Comparison of ENCODE assay signal across 26 mouse cellular contexts in genomic region chr11:109681556-109681955, GRCm38 (mm10). TPM values are rescaled to one million over a fixed set of nuclear protein-coding genes. Genes with fewer than 3 reads are reported as not detected.
DNase-seq lines count a peak whose midpoint lies in the region; ATAC-seq lines count a peak whose summit lies in the region.
"Had no signal": no experiment of that assay in that cellular context is flagged by ENCODE, and none has a peak within 500 bp of the region (broad histone marks: within the 10 kb centered on the region; RNA-seq: fewer than 3 reads in every experiment).

No protein-coding gene starts in this region.

- no peak overlapping the region for H3K4me3 ChIP-seq in heart, embryonic 10.5 days
- H3K4me3 ChIP-seq in heart, embryonic 13.5 days, result no peak overlapping the region
- H3K4me3 ChIP-seq: embryonic facial prominence, embryonic 13.5 days; liver, embryonic 13.5 days; midbrain, embryonic 15.5 days; neural tube, embryonic 12.5 days; stomach, embryonic 15.5 days had no signal

- H3K36me3 ChIP-seq in heart, embryonic 10.5 days, result no peaks in the 10 kb centered on the region
- H3K36me3 ChIP-seq in heart, embryonic 13.5 days, result no peaks in the 10 kb centered on the region
- H3K36me3 ChIP-seq: embryonic facial prominence, embryonic 13.5 days; liver, embryonic 13.5 days; midbrain, embryonic 15.5 days; neural tube, embryonic 12.5 days; stomach, embryonic 15.5 days had no signal

- peak; percentile 37; the same call in 1 of the 2 replicates for ATAC-seq in heart, embryonic 13.5 days (ENCODE audit: extremely low read depth, insufficient number of reproducible peaks, low FRiP score, low TSS enrichment)
- ATAC-seq: activated CD4-positive, CD25-positive, alpha-beta regulatory T cell, adult 4 months; forebrain, embryonic 14.5 days; inflammation-experienced regulatory T-cells, adult 6 months; midbrain, embryonic 15.5 days had no signal

- peak overlapping the region; percentile 65; the same call in 1 of the 2 replicates for H3K27ac ChIP-seq in heart, embryonic 10.5 days
- H3K27ac ChIP-seq in heart, embryonic 13.5 days (replicated peaks), result peak overlapping the region; percentile 76
- H3K27ac ChIP-seq: embryonic facial prominence, embryonic 13.5 days; hindbrain, embryonic 14.5 days; liver, embryonic 13.5 days; macrophage; midbrain, embryonic 15.5 days; neural tube, embryonic 12.5 days; stomach, embryonic 15.5 days had no signal

- H3K4me2 ChIP-seq in heart, embryonic 13.5 days, result no peak overlapping the region
- H3K4me2 ChIP-seq: embryonic facial prominence, embryonic 13.5 days; hindbrain, embryonic 14.5 days; liver, embryonic 13.5 days; midbrain, embryonic 15.5 days; neural tube, embryonic 12.5 days; stomach, embryonic 15.5 days had no signal

- WGBS in heart, embryonic 10.5 days, result 59% methylated on average over 3 of the region's 3 CpGs
- 41% methylated on average over 3 of the region's 3 CpGs for WGBS in heart, embryonic 13.5 days

- DNase-seq in heart, embryonic 10.5 days (ENCODE audit: low spot score), result peak; percentile 68
- no peak for DNase-seq in heart, postnatal 36 days
- peak; percentile 59 for DNase-seq in lung, postnatal 25 days (ENCODE audit: low spot score)
- DNase-seq in lung, adult 18-20 months, result no peak
- DNase-seq in spleen, adult 18-20 months, result no peak
- no peak for DNase-seq in right cerebral cortex, postnatal 25 days
- DNase-seq: adrenal gland, adult 8-10 months; cerebellum, adult 18-20 months; cerebellum, postnatal 25 days; kidney, adult 18-20 months; kidney, postnatal 4 days; layer of hippocampus, adult 9-11 months; liver, embryonic 13.5 days; thymus, postnatal 25 days had no signal

- intact Hi-C loops in heart, postnatal 36 days (cut with DNase I), result no loop called here

- H3K4me1 ChIP-seq in heart, embryonic 10.5 days, result peaks cover 17% of the 10 kb centered on the region
- H3K4me1 ChIP-seq in heart, embryonic 13.5 days, result peaks cover 19% of the 10 kb centered on the region
- H3K4me1 ChIP-seq: embryonic facial prominence, embryonic 13.5 days; liver, embryonic 13.5 days; midbrain, embryonic 15.5 days; neural tube, embryonic 12.5 days; stomach, embryonic 15.5 days had no signal

- no peaks in the 10 kb centered on the region; the same call in 1 of the 2 replicates for H3K27me3 ChIP-seq in heart, embryonic 10.5 days (ENCODE audit: insufficient read depth, poor library complexity, severe bottlenecking)
- no peaks in the 10 kb centered on the region for H3K27me3 ChIP-seq in heart, embryonic 13.5 days (replicated peaks)
- H3K27me3 ChIP-seq: embryonic facial prominence, embryonic 13.5 days; liver, embryonic 13.5 days; midbrain, embryonic 15.5 days; neural tube, embryonic 12.5 days; stomach, embryonic 15.5 days had no signal

- no peaks in the 10 kb centered on the region for H3K9me3 ChIP-seq in heart, embryonic 10.5 days
- H3K9me3 ChIP-seq in heart, embryonic 13.5 days, result no peaks in the 10 kb centered on the region
- H3K9me3 ChIP-seq: embryonic facial prominence, embryonic 13.5 days; liver, embryonic 13.5 days; midbrain, embryonic 15.5 days; neural tube, embryonic 12.5 days; stomach, embryonic 15.5 days had no signal

- no peak overlapping the region for H3K9ac ChIP-seq in heart, embryonic 13.5 days
- H3K9ac ChIP-seq: embryonic facial prominence, embryonic 13.5 days; hindbrain, embryonic 14.5 days; liver, embryonic 13.5 days; midbrain, embryonic 15.5 days; neural tube, embryonic 12.5 days; stomach, embryonic 15.5 days had no signal

RNA-seq across cellular contexts. Expression of gene Prkar1a, which starts 32.4 kb away (rescaled TPM):
- 365 and 443 TPM in 2 replicates for polyA plus RNA-seq in heart, embryonic 10.5 days (2016; fragmentation: Nextera tagmentation; extraction: Ambion mirVana)
- 100 to 1,000 TPM; 309 to 323 TPM for total RNA-seq in heart, postnatal 36 days (2021)
- polyA plus RNA-seq in heart, embryonic 13.5 days (2015; fragmentation: Nextera tagmentation; extraction: Ambion mirVana), result 375 and 413 TPM in 2 replicates

RNA-seq across cellular contexts. Expression of gene Fam20a, which starts 40.5 kb away (rescaled TPM):
- polyA plus RNA-seq in heart, embryonic 10.5 days (2016; fragmentation: Nextera tagmentation; extraction: Ambion mirVana), result 0.39 and 2.7 TPM in 2 replicates
- 1 to 10 TPM; 4.6 to 5.8 TPM for total RNA-seq in heart, postnatal 36 days (2021)
- 1.6 and 2.3 TPM in 2 replicates for polyA plus RNA-seq in heart, embryonic 13.5 days (2015; fragmentation: Nextera tagmentation; extraction: Ambion mirVana)
- total RNA-seq: granulocyte monocyte progenitor cell, adult 5-6 weeks; MEL had no signal
- polyA plus RNA-seq: macrophage had no signal

Comparison
In these comparisons a context has a peak if more than half of its experiments do, and no peak if none do; other contexts are left out.
1. DNase-seq: peak in heart, embryonic 10.5 days (single experiment) and lung, postnatal 25 days (single experiment); none in heart, postnatal 36 days (0 of 2), lung, adult 18-20 months (0 of 2), spleen, adult 18-20 months (0 of 2) and right cerebral cortex, postnatal 25 days (single experiment).